Mouse (Mus musculus) MEL (cell line): ENCODE measurements at regions not wholly inside any gene's neighbourhood (a gene's known extent, or its start where the extent isn't known, plus 50 kb on each side); places are given as distances from the start of the nearest gene placed in this dataset.

Experiments used
- E2F4 ChIP-seq: IDR thresholded peaks from 2 replicates; pipeline ENCODE4 v1.6.1; 2011; ENCODE audit warnings: low read depth, low read length, improper control_type of control experiment, borderline replicate concordance
- ETS1 ChIP-seq: IDR thresholded peaks from 2 replicates; pipeline ENCODE4 v1.6.1; 2012; ENCODE audit warnings: low read depth, mild to moderate bottlenecking, inconsistent platforms, low read length, improper control_type of control experiment, moderate library complexity
- MAX ChIP-seq: IDR thresholded peaks from 2 replicates; pipeline ENCODE4 v1.6.1; 2011; ENCODE audit warnings: low read length, improper control_type of control experiment
- RCOR1 ChIP-seq: IDR thresholded peaks from 2 replicates; pipeline ENCODE4 v1.6.1; 2012; ENCODE audit warnings: low read depth, mild to moderate bottlenecking, inconsistent platforms, low read length, improper control_type of control experiment
- TAL1 ChIP-seq: IDR thresholded peaks from 2 replicates; pipeline ENCODE4 v1.6.1; 2012; ENCODE audit warnings: mild to moderate bottlenecking, inconsistent platforms, low read length, moderate library complexity, mixed read lengths
- USF1 ChIP-seq: IDR thresholded peaks from 2 replicates; pipeline ENCODE4 v1.6.1; 2014; ENCODE audit warnings: low read depth, mild to moderate bottlenecking, inconsistent platforms, low read length, improper control_type of control experiment, moderate library complexity

GRCm38 (mm10) chr1:148934366-148934765 is 1026.7 kb downstream of the Pla2g4a start:
- TF ChIP-seq E2F4 = no peak
- peak; percentile 57 for TF ChIP-seq ETS1
- TF ChIP-seq TAL1 = peak; percentile 31
- TF ChIP-seq USF1 = no peak
- TF ChIP-seq RCOR1 = peak; percentile 55; the same call in 1 of the 2 replicates
- no peak for TF ChIP-seq MAX
